Mouse (Mus musculus) gastrocnemius, adult 2 months (tissue): ENCODE results near the gene Grb2. TPM values are rescaled to one million over a fixed set of nuclear protein-coding genes. Genes with fewer than 3 reads are reported as not detected.

Experiments used
- DNase-seq: peaks from one replicate; pipeline ENCODE4 v3.0.0; 2022
- H3K27ac ChIP-seq: fragments of 200-600 bp; 2 replicates; pipeline ENCODE4 v1.8.1; 2022; ENCODE audit warnings: mild to moderate bottlenecking
- H3K4me3 ChIP-seq: fragments of 200-600 bp; 2 replicates; pipeline ENCODE4 v1.8.1; 2022; ENCODE audit warnings: mild to moderate bottlenecking, moderate library complexity
- CTCF ChIP-seq: fragments of 200-600 bp; IDR thresholded peaks from 2 replicates; pipeline ENCODE4 v1.8.1; 2022; ENCODE audit warnings: antibody characterized with exemption, mild to moderate bottlenecking, moderate library complexity
- intact Hi-C: fragments of 180-260 bp; cut with DNase I; formaldehyde crosslinking; loops from one replicate; pipeline ENCODE4 v1.15.1; 2025
- total RNA-seq, 2 experiments: library from RNA; stranded (reverse); gene quantifications; 2 replicates each; pipeline ENCODE4 v1.2.3; 2021

Gene Grb2
- total RNA-seq, 2 experiments from 2014 or later: 60.3 to 74.7 TPM

- H3K4me3 ChIP-seq: no peak overlapping the region
- H3K27ac ChIP-seq: no peak overlapping the region
- DNase-seq: no peak
- intact Hi-C loops: no loop called here
- TF ChIP-seq CTCF: no peak
Observed at GRCm38 (mm10) chr11:115678861-115679260, 29.5 kb downstream of the Grb2 start.

- no peak for DNase-seq
- intact Hi-C loops: no loop called here
- H3K4me3 ChIP-seq: no peak overlapping the region
- TF ChIP-seq CTCF: no peak
- no peak overlapping the region for H3K27ac ChIP-seq
Observed at GRCm38 (mm10) chr11:115677511-115677910, 30.9 kb downstream of the Grb2 start.

- Histone ChIP-seq H3K4me3 (no peak overlapping the region), H3K27ac (no peak overlapping the region)
- intact Hi-C loops: no loop called here
- no peak for TF ChIP-seq CTCF
- DNase-seq: no peak
Observed at GRCm38 (mm10) chr11:115676738-115677137, 31.7 kb downstream of the Grb2 start.

- DNase-seq: no peak
- no peak for TF ChIP-seq CTCF
- H3K4me3 ChIP-seq: no peak overlapping the region
- intact Hi-C loops: no loop called here
- H3K27ac ChIP-seq: peak overlapping the region; percentile 5; the same call in 1 of the 2 replicates
Observed at GRCm38 (mm10) chr11:115674235-115674865, 34.0 kb downstream of the Grb2 start.

GRCm38 (mm10) chr11:115673471-115674234 lies 34.7 kb downstream of the Grb2 start:
- H3K27ac ChIP-seq: peak overlapping the region; percentile 20; the same call in 1 of the 2 replicates
- no peak overlapping the region for H3K4me3 ChIP-seq
- intact Hi-C loops: no loop called here
- TF ChIP-seq CTCF: no peak
- no peak for DNase-seq

- H3K27ac ChIP-seq: no peak overlapping the region
- H3K4me3 ChIP-seq: no peak overlapping the region
- intact Hi-C loops: no loop called here
- DNase-seq: no peak
- no peak for TF ChIP-seq CTCF
Observed at GRCm38 (mm10) chr11:115672226-115672987, 36.0 kb downstream of the Grb2 start.

GRCm38 (mm10) chr11:115670451-115671050 lies 37.8 kb downstream of the Grb2 start:
- DNase-seq: peak; percentile 59

GRCm38 (mm10) chr11:115663676-115664335 lies 44.6 kb downstream of the Grb2 start:
- intact Hi-C loops: no loop called here
- no peak overlapping the region for H3K27ac ChIP-seq
- DNase-seq: no peak
- H3K4me3 ChIP-seq: no peak overlapping the region
- no peak for TF ChIP-seq CTCF

More at GRCm38 (mm10) chr11:115670451-115671050, 37.8 kb downstream of the Grb2 start:
- intact Hi-C loops: no loop called here
- TF ChIP-seq CTCF: no peak
- Histone ChIP-seq H3K27ac (peak overlapping the region; percentile 59), H3K4me3 (no peak overlapping the region)

GRCm38 (mm10) chr11:115660376-115660775 lies 48.0 kb downstream of the Grb2 start:
- DNase-seq: no peak
- H3K4me3 ChIP-seq: no peak overlapping the region
- no peak for TF ChIP-seq CTCF
- intact Hi-C loops: no loop called here
- H3K27ac ChIP-seq: no peak overlapping the region

GRCm38 (mm10) chr11:115658521-115658920 lies 49.9 kb downstream of the Grb2 start:
- Histone ChIP-seq H3K27ac (no peak overlapping the region), H3K4me3 (no peak overlapping the region)
- no peak for TF ChIP-seq CTCF
- no peak for DNase-seq
- intact Hi-C loops: no loop called here

- intact Hi-C loops: no loop called here
- TF ChIP-seq CTCF: no peak
- DNase-seq: no peak
- no peak overlapping the region for H3K4me3 ChIP-seq
- peak overlapping the region; percentile 75; the same call in 1 of the 2 replicates for H3K27ac ChIP-seq
Observed at GRCm38 (mm10) chr11:115654128-115654527, 54.3 kb downstream of the Grb2 start.

- Histone ChIP-seq H3K4me3 (peak overlapping the region; percentile 29; the same call in 1 of the 2 replicates), H3K27ac (peak overlapping the region; percentile 75)
- DNase-seq: no peak
- intact Hi-C loops: no loop called here
- TF ChIP-seq CTCF: no peak
Observed at GRCm38 (mm10) chr11:115653194-115653593, 55.2 kb downstream of the Grb2 start.
